Mouse (Mus musculus) heart, embryonic 11.5 days (tissue): ENCODE measurements around the gene Grk1. TPM values are rescaled to one million over a fixed set of nuclear protein-coding genes. Genes with fewer than 3 reads are reported as not detected.

Experiments
- ATAC-seq: fragments of 200-750 bp; cut with Nextera tagmentation; replicated peaks from 2 replicates; pipeline ENCODE4 v1.8.0; 2017; ENCODE audit warnings: moderate library complexity; ENCODE audit not compliant: insufficient number of reproducible peaks, low FRiP score, low TSS enrichment
- H3K27ac ChIP-seq: fragments of 300-500 bp; sonication (generic); 2 replicates; pipeline ENCODE4 v1.5.1; 2014; ENCODE audit warnings: mild to moderate bottlenecking, low read depth, low read length
- H3K27me3 ChIP-seq: fragments of 300-500 bp; sonication (generic); 2 replicates; pipeline ENCODE4 v1.6.1; 2014; ENCODE audit warnings: mild to moderate bottlenecking, low read length, mixed read lengths; ENCODE audit not compliant: control insufficient read depth, insufficient read depth
- H3K36me3 ChIP-seq: fragments of 300-500 bp; sonication (generic); 2 replicates; pipeline ENCODE4 v1.6.1; 2014; ENCODE audit warnings: mild to moderate bottlenecking, low read length, moderate library complexity, mixed read lengths; ENCODE audit not compliant: control insufficient read depth, insufficient read depth
- H3K4me1 ChIP-seq: fragments of 300-500 bp; sonication (generic); 2 replicates; pipeline ENCODE4 v1.6.1; 2014; ENCODE audit warnings: low read length; ENCODE audit not compliant: control insufficient read depth, insufficient read depth
- H3K4me2 ChIP-seq: fragments of 300-500 bp; sonication (generic); 2 replicates; pipeline ENCODE4 v1.6.1; 2014; ENCODE audit warnings: mild to moderate bottlenecking, moderate library complexity
- H3K4me3 ChIP-seq: fragments of 300-500 bp; sonication (generic); 2 replicates; pipeline ENCODE4 v1.5.1; 2014; ENCODE audit warnings: low read depth, low read length
- H3K9ac ChIP-seq: fragments of 300-500 bp; sonication (generic); 2 replicates; pipeline ENCODE4 v1.6.1; 2014; ENCODE audit warnings: mild to moderate bottlenecking, low read depth, low read length, moderate library complexity
- H3K9me3 ChIP-seq: fragments of 300-500 bp; sonication (generic); replicated peaks from 2 replicates; pipeline ENCODE4 v1.6.1; 2016; ENCODE audit warnings: low read length; ENCODE audit not compliant: control insufficient read depth
- WGBS: fragments of 180-500 bp; shearing (Covaris S2); extraction: QIAGEN DNeasy Blood & Tissue Kit; methylation state at CpG from one replicate; pipeline ENCODE4 v1.1.7; 2014; ENCODE audit not compliant: insufficient replicate concordance; 5-methylcytosine and 5-hydroxymethylcytosine counted together
- polyA plus RNA-seq: library from polyadenylated mRNA; unstranded; fragments of >200 nt; fragmentation: Nextera tagmentation; extraction: Ambion mirVana; gene quantifications from 2 replicates; pipeline ENCODE4 v1.2.1, GENCODE M21; 2014

Grk1 gene
- polyA plus RNA-seq, 1 experiment from 2014 or later = 0.04 TPM

DNA sequence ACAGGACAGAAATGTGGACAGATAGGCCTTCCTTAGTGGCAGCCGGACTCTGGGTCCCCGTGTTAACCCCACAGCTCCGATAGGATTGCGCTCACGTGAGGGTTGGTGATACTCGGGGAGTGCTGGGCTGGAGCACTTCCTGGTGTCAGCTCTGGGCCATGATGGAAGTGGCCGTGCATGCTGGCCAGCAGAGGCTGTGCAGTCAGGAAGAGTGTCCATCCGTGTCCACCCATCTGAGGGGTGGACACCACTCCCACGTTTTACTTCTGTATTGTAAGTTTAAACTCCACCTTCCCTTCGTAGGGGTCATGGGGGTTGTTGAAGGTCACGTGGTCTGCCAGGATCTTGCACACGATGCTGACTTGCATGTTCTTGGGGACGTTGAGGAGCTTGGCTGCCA, 18.5 kb upstream of the Grk1 start:
- no peak for ATAC-seq
- Histone ChIP-seq H3K27me3 (no peaks in the 10 kb centered on the region), H3K9ac (no peak overlapping the region), H3K36me3 (no peaks in the 10 kb centered on the region), H3K27ac (no peak overlapping the region), H3K4me2 (no peak overlapping the region), H3K9me3 (no peaks in the 10 kb centered on the region), H3K4me1 (no peaks in the 10 kb centered on the region), H3K4me3 (no peak overlapping the region)
- WGBS = 71% methylated on average over 13 of the region's 13 CpGs

DNA sequence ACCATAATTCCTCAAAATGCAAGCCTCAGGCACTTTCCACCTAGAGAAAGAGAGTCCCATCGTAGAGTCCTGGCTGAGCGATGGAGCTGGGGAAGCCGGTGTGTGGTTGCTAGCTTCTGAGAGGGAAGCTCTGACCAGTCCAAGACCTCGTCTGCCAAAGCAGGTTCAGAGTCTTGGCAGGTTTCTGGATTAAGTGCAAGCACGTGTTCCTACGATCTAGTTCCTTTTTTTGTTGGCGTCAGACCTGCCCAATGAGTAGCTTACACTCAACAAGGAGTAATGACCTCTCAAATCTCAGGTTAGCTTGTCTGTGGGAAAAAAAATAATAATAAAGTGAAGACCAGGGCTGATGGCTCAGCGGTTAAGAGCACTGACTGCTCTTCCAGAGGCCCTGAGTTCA, 17.2 kb upstream of the Grk1 start:
- Histone ChIP-seq H3K36me3 (no peaks in the 10 kb centered on the region), H3K9ac (no peak overlapping the region), H3K4me2 (no peak overlapping the region), H3K9me3 (no peaks in the 10 kb centered on the region), H3K27ac (no peak overlapping the region), H3K4me1 (no peaks in the 10 kb centered on the region), H3K4me3 (no peak overlapping the region), H3K27me3 (no peaks in the 10 kb centered on the region)
- no peak for ATAC-seq
- 76% methylated on average over 8 of the region's 8 CpGs for WGBS

DNA sequence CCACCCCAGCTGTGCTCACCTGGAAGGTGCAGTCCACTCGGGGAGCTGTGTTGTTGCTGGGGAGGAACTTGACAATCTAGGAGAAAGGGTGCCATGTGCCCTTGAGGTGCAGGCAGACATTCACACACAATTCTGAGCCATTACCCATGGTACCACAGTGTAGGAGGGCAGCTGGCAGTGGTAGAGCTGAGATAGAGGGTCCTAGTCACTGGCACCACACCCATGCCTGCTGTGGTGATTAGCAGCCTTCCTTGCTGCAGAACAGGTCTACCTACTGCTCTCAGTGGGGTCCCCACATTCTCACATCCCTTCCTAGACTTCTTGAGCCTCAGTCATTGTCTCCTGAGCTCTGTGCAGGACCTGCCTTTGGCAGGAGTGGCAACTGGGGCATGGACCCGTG, 16.1 kb upstream of the Grk1 start:
- H3K4me3 ChIP-seq = no peak overlapping the region
- H3K9me3 ChIP-seq = no peaks in the 10 kb centered on the region
- no peak overlapping the region for H3K4me2 ChIP-seq
- no peak overlapping the region for H3K27ac ChIP-seq
- no peaks in the 10 kb centered on the region for H3K27me3 ChIP-seq
- H3K4me1 ChIP-seq = no peaks in the 10 kb centered on the region
- H3K36me3 ChIP-seq = no peaks in the 10 kb centered on the region
- 78% methylated on average over 2 of the region's 2 CpGs for WGBS
- H3K9ac ChIP-seq = no peak overlapping the region
- ATAC-seq = no peak

DNA sequence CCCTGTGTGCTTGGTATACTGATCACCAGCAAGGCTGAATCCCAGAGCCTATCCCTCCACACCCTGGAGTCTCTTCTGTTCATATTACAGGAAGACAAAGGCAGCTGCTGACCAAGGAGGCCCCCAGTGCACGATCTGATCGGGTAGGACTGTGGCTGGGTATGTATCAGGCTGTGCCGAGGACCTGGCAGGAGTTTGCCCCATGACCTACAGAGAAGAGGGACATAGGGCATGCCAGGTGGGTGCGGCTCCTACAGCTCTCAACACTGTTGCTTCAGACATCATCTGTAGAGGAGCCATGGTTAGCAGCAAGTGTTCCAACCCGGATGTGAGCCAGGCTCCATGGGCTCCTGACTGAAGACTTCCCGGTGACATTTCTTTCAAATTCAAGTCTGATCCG, 11.0 kb upstream of the Grk1 start:
- no peaks in the 10 kb centered on the region for H3K4me1 ChIP-seq
- ATAC-seq = no peak

DNA sequence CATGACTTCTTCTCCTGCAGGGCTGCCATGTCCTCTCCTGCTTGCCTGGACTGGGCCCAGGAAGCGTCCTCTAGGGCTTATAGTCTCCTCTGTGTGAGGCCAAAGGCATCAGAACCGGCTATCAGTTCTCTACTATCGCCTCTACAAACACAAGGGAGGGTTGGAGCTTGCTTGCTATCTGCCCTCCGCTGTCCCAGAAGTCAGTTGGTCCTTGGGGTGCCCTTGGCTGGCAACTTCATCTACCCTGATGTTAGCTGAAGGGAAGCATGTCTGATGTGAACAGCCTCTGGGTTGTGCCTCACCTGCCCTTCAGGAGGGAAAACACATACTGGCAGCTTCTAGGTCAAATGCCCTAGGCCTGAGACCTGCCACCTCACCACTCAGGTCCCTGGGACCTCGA, 8.2 kb upstream of the Grk1 start, which contains the start of gene Atp4b:
TSS of gene Atp4b (minus strand) at position 101 of the 400 bp plus-strand sequence.
- H3K36me3 ChIP-seq = no peaks in the 10 kb centered on the region
- H3K9ac ChIP-seq = no peak within 1 kb of the TSS
- H3K27ac ChIP-seq = no peak within 1 kb of the TSS
- no peak within 1 kb of the TSS for H3K4me3 ChIP-seq
- H3K9me3 ChIP-seq = no peaks in the 10 kb centered on the region
- H3K4me1 ChIP-seq = no peaks in the 10 kb centered on the region
- H3K4me2 ChIP-seq = no peak within 1 kb of the TSS
- no peaks in the 10 kb centered on the region for H3K27me3 ChIP-seq
- no peak for ATAC-seq
- 62% methylated on average over 5 of the region's 5 CpGs for WGBS

More for the DNA sequence above, 11.0 kb upstream of the Grk1 start:
- Histone ChIP-seq H3K36me3 (no peaks in the 10 kb centered on the region), H3K27ac (no peak overlapping the region), H3K4me3 (no peak overlapping the region), H3K9me3 (no peaks in the 10 kb centered on the region), H3K27me3 (no peaks in the 10 kb centered on the region), H3K4me2 (no peak overlapping the region), H3K9ac (no peak overlapping the region)
- WGBS = 86% methylated on average over 7 of the region's 7 CpGs

DNA sequence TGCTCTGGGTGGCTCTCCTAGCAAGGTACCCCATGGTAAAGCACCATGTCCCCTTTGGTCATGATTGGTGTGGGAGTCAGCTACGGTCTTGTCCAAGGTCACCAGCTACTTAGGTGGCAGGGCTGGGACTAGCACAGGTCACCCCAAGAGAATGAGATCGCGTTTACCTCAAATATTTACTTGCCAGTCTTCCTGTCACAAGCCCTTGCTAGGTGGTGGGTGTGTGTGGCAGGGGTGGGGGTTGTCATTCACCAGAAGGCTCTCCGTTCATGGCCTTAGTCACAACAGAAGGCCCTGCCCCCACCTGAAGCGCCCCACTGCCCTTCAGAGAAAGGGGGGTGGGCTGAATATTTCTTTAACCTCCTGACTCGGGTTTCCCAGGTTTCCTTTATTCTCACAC, 1.4 kb upstream of the Grk1 start:
- Histone ChIP-seq H3K27ac (no peak overlapping the region), H3K4me1 (no peaks in the 10 kb centered on the region), H3K9ac (no peak overlapping the region), H3K9me3 (no peaks in the 10 kb centered on the region), H3K4me2 (no peak overlapping the region), H3K4me3 (no peak overlapping the region), H3K27me3 (no peaks in the 10 kb centered on the region), H3K36me3 (no peaks in the 10 kb centered on the region)
- no peak for ATAC-seq
- 64% methylated on average over 6 of the region's 6 CpGs for WGBS

DNA sequence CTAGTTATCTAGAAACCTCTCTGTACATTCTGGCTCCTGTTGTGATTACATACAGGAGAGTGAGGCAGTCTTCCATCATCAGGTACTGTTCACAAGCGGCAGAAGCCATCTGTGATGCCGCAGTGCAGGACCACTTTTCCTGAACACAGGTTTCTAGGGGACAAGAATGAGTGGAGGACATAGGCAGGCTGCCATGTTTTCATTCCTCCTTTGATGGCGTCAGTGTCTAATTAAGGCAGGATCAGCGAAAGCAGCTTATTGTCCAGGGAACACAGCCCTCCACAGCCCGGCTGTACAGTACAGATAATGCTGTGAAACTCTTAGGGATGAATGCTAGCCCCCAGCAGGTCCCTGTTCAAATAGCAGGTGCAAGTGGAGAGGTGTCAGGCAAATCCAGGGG, 1.1 kb downstream of the Grk1 start:
- H3K9me3 ChIP-seq = no peaks in the 10 kb centered on the region
- no peaks in the 10 kb centered on the region for H3K36me3 ChIP-seq
- ATAC-seq = no peak
- no peaks in the 10 kb centered on the region for H3K4me1 ChIP-seq
- no peak overlapping the region for H3K9ac ChIP-seq
- no peak overlapping the region for H3K27ac ChIP-seq
- H3K27me3 ChIP-seq = 0 out of 2 replicates have a peak, but pooled peaks cover 3% of the 10 kb centered on the region
- no peak overlapping the region for H3K4me2 ChIP-seq
- 76% methylated on average over 5 of the region's 5 CpGs for WGBS
- H3K4me3 ChIP-seq = no peak overlapping the region

DNA sequence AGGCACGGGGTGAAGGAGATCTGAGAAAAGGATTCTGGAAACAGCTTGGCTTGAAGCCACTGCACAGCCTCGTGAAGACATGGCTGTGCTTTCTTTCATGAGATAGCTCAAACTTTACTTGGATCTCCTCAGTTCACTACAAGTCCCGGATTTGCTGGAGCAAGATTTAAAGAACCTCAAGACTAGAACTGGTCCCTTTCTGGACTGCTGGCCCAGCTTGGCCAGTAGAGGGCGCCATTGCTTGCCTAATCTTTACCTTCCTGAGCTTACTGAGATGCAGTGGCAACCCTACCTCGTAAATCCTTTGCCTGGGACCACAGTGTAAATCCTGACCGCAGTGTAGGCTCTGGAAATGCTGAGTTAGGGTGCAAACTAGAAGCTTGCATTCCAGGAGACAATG, 6.7 kb downstream of the Grk1 start:
- Histone ChIP-seq H3K27ac (no peak overlapping the region), H3K27me3 (peaks cover 5% of the 10 kb centered on the region; the same call in 1 of the 2 replicates), H3K9ac (no peak overlapping the region), H3K4me1 (no peaks in the 10 kb centered on the region), H3K4me3 (no peak overlapping the region), H3K9me3 (no peaks in the 10 kb centered on the region), H3K36me3 (no peaks in the 10 kb centered on the region), H3K4me2 (no peak overlapping the region)
- WGBS = 29% methylated on average over 6 of the region's 6 CpGs
- no peak for ATAC-seq

DNA sequence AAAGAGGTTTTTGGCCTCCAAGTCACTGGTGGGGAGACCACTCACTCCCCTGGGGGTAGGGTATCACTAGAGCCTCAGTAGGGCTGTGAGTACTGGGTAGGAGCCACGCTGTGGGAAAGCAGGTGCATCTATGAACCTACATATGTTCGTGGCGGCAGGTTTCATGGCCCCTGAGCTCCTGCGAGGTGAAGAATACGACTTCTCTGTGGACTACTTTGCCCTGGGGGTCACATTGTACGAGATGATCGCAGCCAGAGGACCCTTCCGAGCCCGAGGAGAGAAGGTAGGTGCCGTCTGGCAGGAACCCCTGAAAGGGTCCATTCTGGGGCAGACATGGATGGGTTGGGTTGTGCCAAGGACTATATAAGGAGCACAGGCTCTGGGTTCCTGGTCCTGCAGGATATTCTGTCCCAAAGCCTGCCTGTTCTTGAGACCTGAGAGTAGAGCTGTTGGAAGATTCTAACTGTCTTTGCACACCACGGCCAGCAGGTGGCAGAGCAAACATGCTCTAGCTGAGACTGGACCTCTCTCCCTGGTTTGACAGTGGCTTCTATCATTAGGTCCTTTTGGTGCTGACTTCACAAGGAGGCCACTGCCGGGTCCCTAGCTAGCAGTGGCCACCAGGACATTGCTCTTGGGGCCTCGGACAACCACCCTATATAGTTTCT, 8.1 kb downstream of the Grk1 start:
- no peak overlapping the region for H3K4me2 ChIP-seq
- H3K9ac ChIP-seq = no peak overlapping the region
- ATAC-seq = no peak
- 61% methylated on average over 13 of the region's 13 CpGs for WGBS
- H3K27ac ChIP-seq = no peak overlapping the region
- no peaks in the 10 kb centered on the region for H3K36me3 ChIP-seq
- H3K9me3 ChIP-seq = no peaks in the 10 kb centered on the region
- no peaks in the 10 kb centered on the region for H3K4me1 ChIP-seq
- peaks cover 5% of the 10 kb centered on the region; the same call in 1 of the 2 replicates for H3K27me3 ChIP-seq
- H3K4me3 ChIP-seq = no peak overlapping the region
